Mouse (Mus musculus): Measurements from ENCODE around the gene Lrrc74a. TPM values are rescaled to one million over a fixed set of nuclear protein-coding genes. Genes with fewer than 3 reads are reported as not detected.
A peak's percentile ranks its signal among the peaks of the same experiment; 100 is the strongest.

Gene Lrrc74a
- polyA plus RNA-seq, 1 experiment, result not detected

DNA sequence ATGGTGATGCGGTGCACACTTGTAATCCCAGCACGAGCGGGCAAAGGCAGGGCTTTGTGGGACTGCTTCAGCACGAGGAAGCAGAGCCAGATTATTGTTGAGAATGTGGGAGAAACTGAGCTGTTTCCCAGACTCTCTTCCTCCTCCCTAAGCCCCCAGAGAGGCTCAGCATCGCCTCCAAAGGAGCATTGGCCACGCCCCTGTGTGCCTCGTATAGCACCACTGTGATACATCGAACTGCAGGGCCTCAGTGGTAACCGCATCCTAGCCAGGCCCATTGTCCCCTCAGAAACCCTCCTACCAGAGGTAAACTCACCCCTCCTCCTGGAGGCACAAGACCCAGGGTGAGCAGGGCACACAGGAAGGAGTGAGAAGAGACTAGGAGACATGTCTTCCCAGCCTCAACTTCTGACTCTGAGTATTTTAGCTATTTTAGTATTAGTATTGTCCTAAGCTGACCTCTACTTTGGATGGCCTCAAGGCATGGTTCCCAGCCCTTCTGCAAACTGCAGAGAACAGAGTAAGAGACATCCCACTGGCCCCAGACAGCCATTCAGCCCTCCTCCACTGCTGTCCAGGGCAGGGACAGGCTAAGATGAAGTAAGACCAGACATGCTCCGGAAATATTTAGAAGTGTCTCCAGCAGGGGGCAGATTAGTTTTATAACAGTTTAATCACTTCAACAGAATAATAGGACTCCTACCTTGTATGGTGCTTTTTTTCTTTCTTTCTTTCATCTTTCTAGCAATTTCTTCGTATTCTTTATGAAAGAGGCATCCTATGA lies 45.2 kb downstream of the Lrrc74a start:
- H3ac ChIP-seq (ENCODE audit: control insufficient read depth, insufficient read length, low read depth), result no peak overlapping the region
- no peak for TF ChIP-seq CTCF (IDR thresholded peaks at IDR 0.05; ENCODE audit: control insufficient read depth, insufficient read depth, insufficient read length)
- no peak for TF ChIP-seq MAX (IDR thresholded peaks at IDR 0.05)
- TF ChIP-seq FOSL1 (IDR thresholded peaks at IDR 0.05; ENCODE audit: insufficient read depth, low read length, poor library complexity, severe bottlenecking), result no peak
- no peak for TF ChIP-seq MYOG (IDR thresholded peaks at IDR 0.05; ENCODE audit: control insufficient read depth, extremely low read depth, insufficient read length)
- no peak for TF ChIP-seq CEBPB (IDR thresholded peaks at IDR 0.05; ENCODE audit: low read depth)
- TF ChIP-seq USF1 (IDR thresholded peaks at IDR 0.05; ENCODE audit: low read depth), result no peak
- TF ChIP-seq MYOD1 (IDR thresholded peaks at IDR 0.05; ENCODE audit: control insufficient read depth, insufficient read length, low read depth), result no peak

GRCm38 (mm10) chr12:86781654-86782202 lies 47.6 kb downstream of the Lrrc74a start:
- TF ChIP-seq USF1 (IDR thresholded peaks at IDR 0.05; ENCODE audit: low read depth) (peak; percentile 71), MYOD1 (IDR thresholded peaks at IDR 0.05; ENCODE audit: control insufficient read depth, insufficient read length, low read depth) (no peak)
- Histone ChIP-seq H3K36me3 (ENCODE audit: control insufficient read depth, insufficient read depth) (no peaks in the 10 kb centered on the region), H3K79me2 (ENCODE audit: control insufficient read depth, insufficient read depth) (no peaks in the 10 kb centered on the region), H3ac (ENCODE audit: control insufficient read depth, insufficient read length, low read depth) (no peak overlapping the region), H3K79me3 (ENCODE audit: low read depth) (no peaks in the 10 kb centered on the region), H3K4me3 (ENCODE audit: insufficient read depth, poor library complexity, severe bottlenecking) (no peak overlapping the region), H3K27me3 (ENCODE audit: control insufficient read depth, insufficient read depth, insufficient read length) (no peaks in the 10 kb centered on the region)

More for the DNA sequence above, 45.2 kb downstream of the Lrrc74a start:
- Histone ChIP-seq H3K27me3 (ENCODE audit: control insufficient read depth, insufficient read depth, insufficient read length) (no peaks in the 10 kb centered on the region), H3K79me3 (ENCODE audit: low read depth) (no peaks in the 10 kb centered on the region), H3K36me3 (ENCODE audit: control insufficient read depth, insufficient read depth) (no peaks in the 10 kb centered on the region), H3K4me3 (ENCODE audit: insufficient read depth, poor library complexity, severe bottlenecking) (no peak overlapping the region), H3K79me2 (ENCODE audit: control insufficient read depth, insufficient read depth) (no peaks in the 10 kb centered on the region)

GRCm38 (mm10) chr12:86786149-86787019 lies 52.2 kb downstream of the Lrrc74a start:
- Histone ChIP-seq H3K79me3 (ENCODE audit: low read depth) (no peaks in the 10 kb centered on the region), H3K79me2 (ENCODE audit: control insufficient read depth, insufficient read depth) (no peaks in the 10 kb centered on the region), H3ac (ENCODE audit: control insufficient read depth, insufficient read length, low read depth) (peak overlapping the region; percentile 36), H3K36me3 (ENCODE audit: control insufficient read depth, insufficient read depth) (no peaks in the 10 kb centered on the region), H3K4me3 (ENCODE audit: insufficient read depth, poor library complexity, severe bottlenecking) (no peak overlapping the region), H3K27me3 (ENCODE audit: control insufficient read depth, insufficient read depth, insufficient read length) (no peaks in the 10 kb centered on the region)
- TF ChIP-seq FOSL1 (IDR thresholded peaks at IDR 0.05; ENCODE audit: insufficient read depth, low read length, poor library complexity, severe bottlenecking), result no peak
- TF ChIP-seq USF1 (IDR thresholded peaks at IDR 0.05; ENCODE audit: low read depth), result no peak
- TF ChIP-seq CEBPB (IDR thresholded peaks at IDR 0.05; ENCODE audit: low read depth), result no peak
- TF ChIP-seq MYOG (IDR thresholded peaks at IDR 0.05; ENCODE audit: control insufficient read depth, extremely low read depth, insufficient read length), result no peak
- no peak for TF ChIP-seq MAX (IDR thresholded peaks at IDR 0.05)
- TF ChIP-seq MYOD1 (IDR thresholded peaks at IDR 0.05; ENCODE audit: control insufficient read depth, insufficient read length, low read depth), result no peak
- TF ChIP-seq CTCF (IDR thresholded peaks at IDR 0.05; ENCODE audit: control insufficient read depth, insufficient read depth, insufficient read length), result no peak

- Histone ChIP-seq H3K4me3 (ENCODE audit: insufficient read depth, poor library complexity, severe bottlenecking) (no peak overlapping the region), H3K79me2 (ENCODE audit: control insufficient read depth, insufficient read depth) (no peaks in the 10 kb centered on the region), H3ac (ENCODE audit: control insufficient read depth, insufficient read length, low read depth) (peak overlapping the region; percentile 3), H3K79me3 (ENCODE audit: low read depth) (no peaks in the 10 kb centered on the region), H3K27me3 (ENCODE audit: control insufficient read depth, insufficient read depth, insufficient read length) (no peaks in the 10 kb centered on the region), H3K36me3 (ENCODE audit: control insufficient read depth, insufficient read depth) (no peaks in the 10 kb centered on the region)
- TF ChIP-seq CEBPB (IDR thresholded peaks at IDR 0.05; ENCODE audit: low read depth) (peak; percentile 23), FOSL1 (IDR thresholded peaks at IDR 0.05; ENCODE audit: insufficient read depth, low read length, poor library complexity, severe bottlenecking) (peak; percentile 98), MYOG (IDR thresholded peaks at IDR 0.05; ENCODE audit: control insufficient read depth, extremely low read depth, insufficient read length) (no peak), USF1 (IDR thresholded peaks at IDR 0.05; ENCODE audit: low read depth) (no peak), MYOD1 (IDR thresholded peaks at IDR 0.05; ENCODE audit: control insufficient read depth, insufficient read length, low read depth) (peak; percentile 91), MAX (IDR thresholded peaks at IDR 0.05) (peak; percentile 78), CTCF (IDR thresholded peaks at IDR 0.05; ENCODE audit: control insufficient read depth, insufficient read depth, insufficient read length) (no peak)
These were observed 52.9 kb downstream of the Lrrc74a start for GRCm38 (mm10) chr12:86787020-86787553.

DNA sequence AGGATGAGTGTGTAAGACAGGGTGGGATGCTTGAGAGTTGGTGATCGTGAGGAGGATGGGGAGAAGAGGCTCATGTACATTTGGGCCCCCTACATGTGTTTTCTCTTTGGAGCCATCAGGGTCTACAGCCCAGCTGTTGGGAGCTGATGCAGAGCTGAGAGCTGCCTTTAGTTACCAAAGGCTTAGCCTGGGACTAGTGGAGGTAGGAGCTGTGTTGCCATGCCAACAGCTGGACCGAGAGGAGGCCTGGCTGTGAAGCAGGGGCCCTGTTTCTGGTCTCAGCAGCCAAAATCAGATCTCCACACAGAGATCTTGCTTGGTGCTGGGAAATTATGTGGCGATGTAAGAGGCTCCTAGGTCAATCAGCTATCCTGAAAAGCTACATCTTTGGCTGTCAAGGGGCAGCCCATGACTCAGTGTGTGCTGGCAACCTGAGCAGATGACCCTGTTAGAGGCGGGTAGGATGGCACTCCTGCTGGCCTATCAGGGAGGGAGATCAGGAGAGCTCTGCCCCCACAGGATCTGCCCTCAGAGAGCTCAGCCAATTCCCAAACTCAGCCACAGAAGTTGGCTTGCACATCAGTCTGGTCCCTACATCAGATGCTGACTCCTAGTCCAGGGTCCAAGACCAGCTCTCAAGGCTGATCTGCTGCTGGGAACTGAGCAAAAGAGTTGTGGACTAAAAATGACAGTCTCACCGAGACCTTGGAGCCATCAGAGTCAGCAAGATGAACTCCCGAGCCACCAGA lies 56.1 kb downstream of the Lrrc74a start:
- Histone ChIP-seq H3K79me2 (ENCODE audit: control insufficient read depth, insufficient read depth) (no peaks in the 10 kb centered on the region), H3K27me3 (ENCODE audit: control insufficient read depth, insufficient read depth, insufficient read length) (no peaks in the 10 kb centered on the region), H3K4me3 (ENCODE audit: insufficient read depth, poor library complexity, severe bottlenecking) (no peak overlapping the region), H3ac (ENCODE audit: control insufficient read depth, insufficient read length, low read depth) (peak overlapping the region; percentile 22), H3K79me3 (ENCODE audit: low read depth) (no peaks in the 10 kb centered on the region), H3K36me3 (ENCODE audit: control insufficient read depth, insufficient read depth) (no peaks in the 10 kb centered on the region)
- no peak for TF ChIP-seq MYOD1 (IDR thresholded peaks at IDR 0.05; ENCODE audit: control insufficient read depth, insufficient read length, low read depth)
- TF ChIP-seq MAX (IDR thresholded peaks at IDR 0.05), result no peak
- no peak for TF ChIP-seq MYOG (IDR thresholded peaks at IDR 0.05; ENCODE audit: control insufficient read depth, extremely low read depth, insufficient read length)
- TF ChIP-seq FOSL1 (IDR thresholded peaks at IDR 0.05; ENCODE audit: insufficient read depth, low read length, poor library complexity, severe bottlenecking), result peak; percentile 67
- TF ChIP-seq CTCF (IDR thresholded peaks at IDR 0.05; ENCODE audit: control insufficient read depth, insufficient read depth, insufficient read length), result no peak
- peak; percentile 12 for TF ChIP-seq USF1 (IDR thresholded peaks at IDR 0.05; ENCODE audit: low read depth)
